Mouse (Mus musculus): Measurements from ENCODE around the gene Uba2.

DNA sequence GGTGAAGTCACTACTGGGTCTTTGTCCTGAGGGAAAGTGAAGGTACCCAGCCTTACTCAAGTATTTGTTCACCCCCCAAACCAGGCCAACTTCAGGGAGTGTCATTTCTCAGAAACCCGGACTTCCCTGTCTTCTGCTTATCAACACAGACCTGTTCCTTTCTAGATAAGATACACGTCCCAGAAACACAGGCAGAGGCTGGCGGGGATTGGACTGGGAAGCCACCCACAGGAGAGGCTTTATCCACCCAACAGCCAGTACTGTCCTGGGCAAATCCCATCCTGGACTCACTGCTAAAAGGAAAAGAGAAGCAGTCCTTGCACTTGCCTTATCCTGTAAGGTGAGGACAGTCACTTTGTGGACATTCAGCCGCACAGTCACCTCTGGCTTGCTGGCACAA lies 22.2 kb downstream of the Uba2 start:
- no peak for TF ChIP-seq POLR2A (IDR thresholded peaks at IDR 0.05; ENCODE audit: insufficient read depth, low read depth, low read length)
- no peak for TF ChIP-seq CTCF (IDR thresholded peaks at IDR 0.05; ENCODE audit: insufficient read depth, low read depth, low read length)
